Mouse (Mus musculus): ENCODE measurements around the gene Wdr86.
A peak's percentile ranks its signal among the peaks of the same experiment; 100 is the strongest.
"Not testable (repeated sequence)": the region's sequence is repeated elsewhere in the genome, so short reads cannot be mapped to it uniquely, and the experiment has no call there.

Gene Wdr86

GRCm38 (mm10) chr5:24730488-24730871 is at the start of gene Wdr86:
Wdr86 (minus strand) TSS chr5:24730727.
- DNase-seq, result no peak

GRCm38 (mm10) chr5:24779881-24780512 is 49.5 kb upstream of the Wdr86 start:
- peak; percentile 49 for DNase-seq

GRCm38 (mm10) chr5:24779321-24779720 is 48.8 kb upstream of the Wdr86 start:
- no peak for DNase-seq

DNA sequence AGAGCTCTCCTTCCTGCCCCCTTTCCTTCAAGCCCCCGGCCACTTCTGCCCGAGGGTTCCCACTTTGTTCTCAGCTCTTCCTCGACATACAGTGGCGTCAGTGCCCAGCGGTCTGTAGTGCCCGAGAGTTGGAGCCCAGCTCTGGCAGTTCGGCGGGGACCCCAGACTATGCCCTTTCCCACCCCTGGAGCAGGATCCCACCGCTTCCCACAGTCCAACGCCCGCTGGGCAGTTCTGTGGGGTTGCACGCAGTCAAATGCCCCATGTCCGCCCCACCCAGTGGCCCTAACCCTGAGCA is 48.3 kb upstream of the Wdr86 start:
- no peak for DNase-seq

DNA sequence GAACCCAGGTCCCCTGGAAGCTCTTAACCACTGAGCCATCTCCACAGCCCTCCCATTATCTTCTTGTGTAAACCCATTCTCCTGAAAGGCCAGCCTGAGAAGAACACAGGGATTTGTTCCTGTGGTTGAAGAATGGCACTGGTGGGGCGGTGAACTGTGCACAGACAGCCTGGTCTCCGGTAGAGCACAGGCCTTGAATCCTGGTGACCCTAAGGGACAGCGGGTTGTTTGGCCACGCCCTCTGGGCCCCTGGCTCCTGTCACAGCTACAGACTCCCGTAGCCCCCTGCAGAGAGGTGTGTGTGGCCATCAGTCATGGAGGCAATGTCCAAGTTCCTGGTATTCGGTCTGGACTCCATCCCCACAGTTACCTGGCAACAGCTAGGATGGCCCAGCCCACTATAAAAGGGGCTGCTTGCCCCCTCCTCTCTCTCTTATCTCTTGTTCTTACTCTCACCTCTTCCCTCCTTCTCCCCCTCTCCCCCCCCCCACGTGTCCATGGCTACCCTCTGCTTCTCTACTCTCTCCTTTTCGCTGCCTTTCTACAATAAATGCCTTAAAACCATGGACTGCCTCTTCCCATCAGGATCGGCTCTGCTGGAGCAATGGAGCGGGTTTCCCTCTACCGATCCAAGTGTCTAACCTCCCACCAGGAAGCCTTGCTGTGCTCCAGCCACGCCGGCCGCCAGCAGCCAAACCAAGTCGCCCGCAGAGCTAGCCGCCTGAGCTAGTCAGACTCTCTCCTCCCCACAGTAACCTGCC is 47.7 kb upstream of the Wdr86 start:
- DNase-seq, result no peak

DNA sequence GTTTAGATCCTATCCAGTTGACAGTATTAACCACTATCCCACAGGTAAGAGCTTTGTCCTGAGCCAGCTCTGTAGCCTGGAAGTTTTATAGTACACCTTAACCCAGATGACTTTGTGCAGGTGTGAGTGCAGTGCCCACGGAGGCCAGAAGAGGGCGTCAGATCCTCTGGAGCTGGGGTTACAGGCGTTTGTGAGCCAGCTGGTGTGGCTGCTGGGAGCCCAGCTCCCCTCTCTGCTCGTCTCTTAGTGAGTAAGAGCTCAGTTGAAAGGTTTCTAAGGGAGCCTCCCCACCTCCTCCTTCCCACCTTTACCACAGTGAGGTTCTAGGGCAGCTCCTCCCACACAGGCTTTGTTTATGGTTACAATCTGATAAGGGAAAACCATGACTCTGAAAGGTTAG is 46.2 kb upstream of the Wdr86 start:
- no peak for DNase-seq

- DNase-seq, result not testable (repeated sequence)
These were observed 44.0 kb upstream of the Wdr86 start for GRCm38 (mm10) chr5:24774549-24774948.

DNA sequence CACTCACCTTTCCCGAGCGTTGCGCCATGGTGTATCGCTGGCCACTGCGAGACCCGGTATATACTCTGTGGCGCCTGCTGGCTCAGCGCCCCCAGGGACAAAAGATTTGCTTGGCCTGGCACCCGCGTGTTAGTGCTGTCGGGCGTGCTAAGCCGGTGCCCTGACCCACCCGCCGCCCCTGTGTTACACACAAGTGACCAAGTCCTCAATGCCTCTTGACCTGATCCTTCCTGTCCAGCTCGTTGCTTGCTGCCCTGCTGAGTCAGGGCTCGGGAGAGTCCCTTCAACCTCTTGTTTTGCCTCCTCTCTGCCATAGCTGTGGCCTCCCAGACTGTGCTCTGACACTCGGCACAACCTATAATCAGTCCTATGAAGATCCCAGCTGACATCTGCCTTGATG is 27.3 kb upstream of the Wdr86 start, which contains the start of gene Crygn:
TSS of gene Crygn (minus strand) at position 193 of the 400 bp plus-strand sequence.
- DNase-seq, result no peak

GRCm38 (mm10) chr5:24756931-24757330 is 26.4 kb upstream of the Wdr86 start:
- no peak for DNase-seq

- DNase-seq, result no peak
These were observed 21.6 kb upstream of the Wdr86 start for GRCm38 (mm10) chr5:24752175-24752498.

GRCm38 (mm10) chr5:24751305-24752174 is 21.0 kb upstream of the Wdr86 start:
- DNase-seq, result peak; percentile 71

GRCm38 (mm10) chr5:24750321-24751304 is 20.1 kb upstream of the Wdr86 start:
- peak; percentile 84 for DNase-seq

- DNase-seq, result no peak
These were observed 19.2 kb upstream of the Wdr86 start for GRCm38 (mm10) chr5:24749731-24750130.

DNA sequence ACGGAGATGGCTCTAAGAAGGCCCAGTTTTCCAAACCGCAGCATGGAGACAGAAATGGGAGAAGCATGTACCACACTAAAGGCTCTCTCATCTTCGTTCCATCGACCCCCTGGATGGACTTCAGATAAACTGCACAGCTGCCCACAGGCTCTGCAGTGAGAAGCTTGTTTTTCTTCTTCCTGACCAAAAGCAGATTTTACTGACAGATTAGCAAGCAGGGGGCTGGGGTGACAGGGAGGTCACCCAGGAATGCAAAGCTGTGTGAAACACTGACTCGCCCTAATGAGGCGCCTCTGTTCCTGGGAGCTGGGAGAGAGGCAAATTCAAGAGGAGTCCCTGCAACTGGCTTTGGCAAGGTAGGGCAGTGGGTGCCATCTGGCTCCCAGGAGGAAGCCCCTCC is 17.0 kb upstream of the Wdr86 start:
- no peak for DNase-seq

DNA sequence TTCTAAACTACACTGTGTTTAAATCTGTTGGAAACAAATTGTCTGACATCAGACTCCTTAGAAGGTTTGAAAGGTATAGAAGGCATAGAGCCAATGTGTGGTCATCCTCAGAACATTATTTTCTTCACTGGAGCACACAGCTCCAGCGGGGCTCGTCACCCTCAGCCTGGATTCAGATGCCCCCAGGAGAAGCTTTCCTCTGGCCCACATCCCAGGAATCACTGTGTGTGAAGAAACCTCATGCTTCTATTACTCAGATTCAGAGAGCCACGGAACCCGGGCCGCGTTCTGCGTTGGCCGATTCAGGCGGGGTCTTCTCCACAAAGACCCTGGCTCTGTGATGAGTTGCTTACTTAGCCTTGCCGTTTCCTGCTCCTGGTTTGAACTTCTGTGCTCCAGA is 13.4 kb upstream of the Wdr86 start:
- DNase-seq, result no peak

- no peak for DNase-seq
These were observed 10.8 kb upstream of the Wdr86 start for GRCm38 (mm10) chr5:24741172-24741885.

- DNase-seq, result peak; percentile 67
These were observed 8.7 kb upstream of the Wdr86 start for GRCm38 (mm10) chr5:24739141-24739753.

DNA sequence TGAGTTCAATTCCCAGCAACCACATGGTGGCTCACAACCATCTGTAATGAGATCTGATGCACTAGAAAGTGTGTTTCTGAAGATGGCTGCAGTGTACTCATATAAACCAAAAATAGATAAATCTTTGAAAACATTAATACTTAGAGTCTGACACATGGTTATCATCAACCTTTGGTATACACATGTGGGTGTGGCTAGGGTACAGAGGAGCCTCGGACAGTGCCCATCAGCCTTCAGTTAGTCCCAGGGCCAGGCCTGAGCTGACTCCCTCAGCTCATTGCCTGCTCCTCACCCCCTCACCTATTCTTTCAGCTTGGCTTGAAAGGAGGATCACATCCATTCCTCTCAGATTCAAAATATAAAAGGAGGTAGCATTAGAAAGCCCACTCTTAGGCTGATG is 8.0 kb upstream of the Wdr86 start:
- no peak for DNase-seq

GRCm38 (mm10) chr5:24737595-24737994 is 7.1 kb upstream of the Wdr86 start:
- DNase-seq, result no peak

GRCm38 (mm10) chr5:24733771-24734426 is 3.4 kb upstream of the Wdr86 start:
- DNase-seq, result no peak

DNA sequence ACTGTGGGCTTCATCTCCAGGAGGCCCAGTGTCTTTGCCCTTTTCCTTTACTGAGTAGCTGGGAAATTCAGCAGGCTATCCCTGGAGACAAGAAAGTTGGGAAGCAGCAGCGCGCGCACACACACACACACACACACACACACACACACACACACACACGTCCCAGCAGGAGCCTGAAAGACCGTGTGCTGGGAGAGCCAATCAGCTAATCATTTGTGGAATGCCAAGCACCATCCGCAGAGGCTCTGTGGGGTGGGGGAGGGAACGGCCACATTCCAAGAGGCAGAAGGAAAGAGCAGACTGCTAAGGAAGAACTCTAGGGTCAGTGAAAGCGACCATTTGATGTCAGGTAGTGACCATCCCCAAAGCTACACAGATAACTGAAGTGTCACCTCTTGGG is 2.6 kb upstream of the Wdr86 start:
- DNase-seq, result peak; percentile 47
